ENCODE assay signal across 8 mouse cellular contexts in the genomic region with DNA sequence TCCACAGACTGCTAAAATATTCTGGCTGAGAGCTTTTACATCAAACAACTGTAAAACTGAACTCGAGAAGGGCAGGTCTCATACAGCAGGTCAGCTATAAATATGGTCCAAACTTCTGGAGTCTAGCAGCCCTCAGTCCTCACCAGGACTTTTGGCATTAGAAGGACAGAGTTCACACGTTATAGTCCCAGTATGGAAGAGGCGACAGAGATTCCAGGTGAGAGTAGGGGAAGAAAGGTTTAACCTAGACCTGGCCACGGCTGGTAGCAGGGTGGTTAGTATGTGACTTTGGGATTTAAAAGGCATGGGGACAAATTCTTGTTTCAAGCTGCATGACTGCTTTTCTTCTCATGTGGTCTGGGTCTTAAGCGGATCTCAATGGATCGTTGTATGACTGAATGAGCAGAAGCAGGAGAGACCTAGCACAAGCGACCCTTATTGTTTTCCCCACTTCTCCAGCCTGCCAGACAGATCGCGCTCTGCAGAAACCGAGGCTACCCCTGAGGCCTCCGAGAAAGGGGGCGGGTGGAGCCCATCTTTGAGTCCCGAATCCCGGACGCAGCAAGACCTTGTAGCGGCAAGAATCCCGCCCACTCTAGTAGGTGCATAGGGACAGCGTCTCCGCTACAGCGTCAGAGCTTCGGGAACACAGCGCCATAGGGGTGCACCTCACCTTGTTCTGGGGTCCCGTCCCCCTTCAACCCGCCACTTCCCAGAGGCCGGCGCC. TPM values are rescaled to one million over a fixed set of nuclear protein-coding genes. Genes with fewer than 3 reads are reported as not detected.
DNase-seq lines count a peak whose midpoint lies in the region; ATAC-seq and TF ChIP-seq lines count a peak whose summit lies in the region.

No protein-coding gene starts in this region.

- 2% methylated on average over 23 of the region's 26 CpGs for WGBS in lung, postnatal 0 days
- 2% methylated on average over 26 of the region's 26 CpGs for WGBS in embryonic facial prominence, embryonic 13.5 days
- WGBS in intestine, embryonic 14.5 days, result 1% methylated on average over 26 of the region's 26 CpGs
- 2% methylated on average over 26 of the region's 26 CpGs for WGBS in neural tube, embryonic 12.5 days

- H3K4me3 ChIP-seq in lung, postnatal 0 days (ENCODE audit: low read depth, low read length), result peak overlapping the region; percentile 78
- H3K4me3 ChIP-seq in embryonic facial prominence, embryonic 13.5 days, result peak overlapping the region; percentile 80
- peak overlapping the region; percentile 81 for H3K4me3 ChIP-seq in intestine, embryonic 14.5 days (ENCODE audit: low read depth, low read length)
- peak overlapping the region; percentile 71 for H3K4me3 ChIP-seq in neural tube, embryonic 12.5 days

- H3K36me3 ChIP-seq in lung, postnatal 0 days (ENCODE audit: insufficient read depth, low read length), result no peaks in the 10 kb centered on the region
- peaks cover 10% of the 10 kb centered on the region for H3K36me3 ChIP-seq in embryonic facial prominence, embryonic 13.5 days
- peaks cover 17% of the 10 kb centered on the region for H3K36me3 ChIP-seq in intestine, embryonic 14.5 days (ENCODE audit: control insufficient read depth, insufficient read depth, low read length)
- 0 out of 2 replicates have a peak, but pooled peaks cover 7% of the 10 kb centered on the region for H3K36me3 ChIP-seq in neural tube, embryonic 12.5 days

- H3K27me3 ChIP-seq in lung, postnatal 0 days (replicated peaks; ENCODE audit: insufficient read depth, low read length), result no peaks in the 10 kb centered on the region
- H3K27me3 ChIP-seq in embryonic facial prominence, embryonic 13.5 days, result no peaks in the 10 kb centered on the region
- H3K27me3 ChIP-seq in intestine, embryonic 14.5 days (replicated peaks; ENCODE audit: control insufficient read depth, insufficient read depth, low read length), result no peaks in the 10 kb centered on the region
- H3K27me3 ChIP-seq in neural tube, embryonic 12.5 days (replicated peaks), result no peaks in the 10 kb centered on the region

- H3K9ac ChIP-seq in lung, postnatal 0 days (replicated peaks; ENCODE audit: low read depth), result peak overlapping the region; percentile 62
- peak overlapping the region; percentile 85 for H3K9ac ChIP-seq in embryonic facial prominence, embryonic 13.5 days
- H3K9ac ChIP-seq in intestine, embryonic 14.5 days (ENCODE audit: low read length), result peak overlapping the region; percentile 77
- peak overlapping the region; percentile 78 for H3K9ac ChIP-seq in neural tube, embryonic 12.5 days

- H3K27ac ChIP-seq in lung, postnatal 0 days (ENCODE audit: low read length), result peak overlapping the region; percentile 89
- peak overlapping the region; percentile 83 for H3K27ac ChIP-seq in embryonic facial prominence, embryonic 13.5 days
- H3K27ac ChIP-seq in intestine, embryonic 14.5 days (ENCODE audit: low read depth), result peak overlapping the region; percentile 90
- 0 out of 2 replicates have a peak overlapping the region, but pooled peaks have one; percentile 59 for H3K27ac ChIP-seq in neural tube, embryonic 12.5 days

- H3K4me2 ChIP-seq in lung, postnatal 0 days (replicated peaks; ENCODE audit: low read depth, low read length), result peak overlapping the region; percentile 66
- peak overlapping the region; percentile 82 for H3K4me2 ChIP-seq in embryonic facial prominence, embryonic 13.5 days
- H3K4me2 ChIP-seq in intestine, embryonic 14.5 days (ENCODE audit: low read length), result peak overlapping the region; percentile 78
- peak overlapping the region; percentile 82 for H3K4me2 ChIP-seq in neural tube, embryonic 12.5 days (replicated peaks)

- no peak for TF ChIP-seq EP300 in lung, postnatal 0 days (IDR thresholded peaks at IDR 0.05)

- peaks cover 24% of the 10 kb centered on the region for H3K4me1 ChIP-seq in lung, postnatal 0 days (ENCODE audit: insufficient read depth, low read depth, low read length)
- peaks cover 50% of the 10 kb centered on the region for H3K4me1 ChIP-seq in embryonic facial prominence, embryonic 13.5 days
- H3K4me1 ChIP-seq in intestine, embryonic 14.5 days (replicated peaks; ENCODE audit: control insufficient read depth, insufficient read depth, low read length), result peaks cover 35% of the 10 kb centered on the region
- peaks cover 20% of the 10 kb centered on the region for H3K4me1 ChIP-seq in neural tube, embryonic 12.5 days

- ATAC-seq in lung, postnatal 0 days, result peak; percentile 34
- peak; percentile 60; the same call in 1 of the 2 replicates for ATAC-seq in embryonic facial prominence, embryonic 13.5 days (ENCODE audit: insufficient number of reproducible peaks, insufficient read depth, low FRiP score, low TSS enrichment, low read depth)
- peak; percentile 78 for ATAC-seq in intestine, embryonic 14.5 days (replicated peaks; ENCODE audit: low FRiP score, low TSS enrichment, low read depth)
- peak; percentile 73 for ATAC-seq in neural tube, embryonic 12.5 days (ENCODE audit: low FRiP score, low read depth)

- no peak for DNase-seq in lung, postnatal 0 days (ENCODE audit: low spot score)
- DNase-seq in lung, postnatal 10 days, result no peak
- no peak for DNase-seq in intestine, embryonic 14.5 days (ENCODE audit: low spot score)
- DNase-seq in cerebellum, postnatal 25 days, result no peak
- DNase-seq in retina, postnatal 1 day, result no peak
- no peak for DNase-seq in gastrocnemius, postnatal 25 days

- TF ChIP-seq CTCF in lung, postnatal 0 days (IDR thresholded peaks at IDR 0.05), result no peak

- no peaks in the 10 kb centered on the region for H3K9me3 ChIP-seq in lung, postnatal 0 days (ENCODE audit: low read length)
- H3K9me3 ChIP-seq in embryonic facial prominence, embryonic 13.5 days, result no peaks in the 10 kb centered on the region
- H3K9me3 ChIP-seq in intestine, embryonic 14.5 days (ENCODE audit: control insufficient read depth, low read length), result no peaks in the 10 kb centered on the region
- no peaks in the 10 kb centered on the region for H3K9me3 ChIP-seq in neural tube, embryonic 12.5 days

RNA-seq across cellular contexts. Expression of a gene that starts 0.4 kb away (rescaled TPM):
- polyA plus RNA-seq in lung, postnatal 0 days (2015; fragmentation: Nextera tagmentation; extraction: Ambion mirVana), result 110 and 111 TPM in 2 replicates
- polyA plus RNA-seq in embryonic facial prominence, embryonic 13.5 days (2015; fragmentation: Nextera tagmentation; extraction: Ambion mirVana), result 67.5 and 69.8 TPM in 2 replicates
- polyA plus RNA-seq in intestine, embryonic 14.5 days (2014; fragmentation: Nextera tagmentation; extraction: Ambion mirVana), result 146 and 153 TPM in 2 replicates
- polyA plus RNA-seq in neural tube, embryonic 12.5 days (2016; fragmentation: Nextera tagmentation; extraction: Ambion mirVana), result 65.3 and 69.1 TPM in 2 replicates
- total RNA-seq in gastrocnemius, postnatal 25 days (2021), result 10 to 100 TPM; 20.9 to 21.3 TPM

RNA-seq across cellular contexts. Expression of a gene that starts 5.6 kb away (rescaled TPM):
- 32.8 and 35.6 TPM in 2 replicates for polyA plus RNA-seq in lung, postnatal 0 days (2015; fragmentation: Nextera tagmentation; extraction: Ambion mirVana)
- polyA plus RNA-seq in embryonic facial prominence, embryonic 13.5 days (2015; fragmentation: Nextera tagmentation; extraction: Ambion mirVana), result 94.5 and 99.0 TPM in 2 replicates
- polyA plus RNA-seq in intestine, embryonic 14.5 days (2014; fragmentation: Nextera tagmentation; extraction: Ambion mirVana), result 75.3 and 85.9 TPM in 2 replicates
- polyA plus RNA-seq in neural tube, embryonic 12.5 days (2016; fragmentation: Nextera tagmentation; extraction: Ambion mirVana), result 82.9 and 88.6 TPM in 2 replicates
- total RNA-seq in gastrocnemius, postnatal 25 days (2021), result 10 to 100 TPM; 15.5 to 15.9 TPM

RNA-seq across cellular contexts. Expression of a gene that starts 5.9 kb away (rescaled TPM):
- polyA plus RNA-seq in lung, postnatal 0 days (2015; fragmentation: Nextera tagmentation; extraction: Ambion mirVana), result 0.12 and 0.21 TPM in 2 replicates
- polyA plus RNA-seq in embryonic facial prominence, embryonic 13.5 days (2015; fragmentation: Nextera tagmentation; extraction: Ambion mirVana), result 0.39 and 0.49 TPM in 2 replicates
- 0.26 and 0.65 TPM in 2 replicates for polyA plus RNA-seq in intestine, embryonic 14.5 days (2014; fragmentation: Nextera tagmentation; extraction: Ambion mirVana)
- polyA plus RNA-seq in neural tube, embryonic 12.5 days (2016; fragmentation: Nextera tagmentation; extraction: Ambion mirVana), result 1.1 TPM in 2 replicates
- total RNA-seq in gastrocnemius, postnatal 25 days (2021), result under 1 TPM in 1 of 2 experiments, not detected in 1; 0.20 TPM

RNA-seq across cellular contexts. Expression of a gene that starts 16.0 kb away (rescaled TPM):
- 15.0 and 18.3 TPM in 2 replicates for polyA plus RNA-seq in lung, postnatal 0 days (2015; fragmentation: Nextera tagmentation; extraction: Ambion mirVana)
- polyA plus RNA-seq in embryonic facial prominence, embryonic 13.5 days (2015; fragmentation: Nextera tagmentation; extraction: Ambion mirVana), result 11.2 and 11.7 TPM in 2 replicates
- polyA plus RNA-seq in intestine, embryonic 14.5 days (2014; fragmentation: Nextera tagmentation; extraction: Ambion mirVana), result 29.4 and 32.4 TPM in 2 replicates
- 14.6 and 14.8 TPM in 2 replicates for polyA plus RNA-seq in neural tube, embryonic 12.5 days (2016; fragmentation: Nextera tagmentation; extraction: Ambion mirVana)
- 1 to 10 TPM; 1.7 to 2.2 TPM for total RNA-seq in gastrocnemius, postnatal 25 days (2021)

RNA-seq across cellular contexts. Expression of a gene that starts 39.4 kb away (rescaled TPM):
- polyA plus RNA-seq in lung, postnatal 0 days (2015; fragmentation: Nextera tagmentation; extraction: Ambion mirVana), result 26.8 and 33.0 TPM in 2 replicates
- 5.4 and 5.5 TPM in 2 replicates for polyA plus RNA-seq in embryonic facial prominence, embryonic 13.5 days (2015; fragmentation: Nextera tagmentation; extraction: Ambion mirVana)
- polyA plus RNA-seq in intestine, embryonic 14.5 days (2014; fragmentation: Nextera tagmentation; extraction: Ambion mirVana), result 39.3 and 43.8 TPM in 2 replicates
- 0.65 and 0.74 TPM in 2 replicates for polyA plus RNA-seq in neural tube, embryonic 12.5 days (2016; fragmentation: Nextera tagmentation; extraction: Ambion mirVana)
- total RNA-seq in gastrocnemius, postnatal 25 days (2021), result under 1 TPM; 0.15 to 0.16 TPM
